Mouse (Mus musculus) midbrain, embryonic 15.5 days (tissue): Measurements from ENCODE around the gene Dcps. TPM values are rescaled to one million over a fixed set of nuclear protein-coding genes. Genes with fewer than 3 reads are reported as not detected.
A peak's percentile ranks its signal among the peaks of the same experiment; 100 is the strongest.

Source experiments
- ATAC-seq: fragments of 200-750 bp; cut with Nextera tagmentation; replicated peaks from 2 replicates; pipeline ENCODE4 v1.8.0; 2017; ENCODE audit warnings: moderate TSS enrichment
- H3K27ac ChIP-seq: fragments of 300-500 bp; sonication (generic); 2 replicates; pipeline ENCODE4 v1.5.1; 2015; ENCODE audit warnings: mild to moderate bottlenecking, inconsistent platforms
- H3K27me3 ChIP-seq: fragments of 300-500 bp; sonication (generic); replicated peaks from 2 replicates; pipeline ENCODE4 v1.6.1; 2015; ENCODE audit warnings: inconsistent platforms
- H3K36me3 ChIP-seq: fragments of 300-500 bp; sonication (generic); replicated peaks from 2 replicates; pipeline ENCODE4 v1.6.1; 2015; ENCODE audit warnings: inconsistent platforms
- H3K4me1 ChIP-seq: fragments of 300-500 bp; sonication (generic); 2 replicates; pipeline ENCODE4 v1.6.1; 2015; ENCODE audit warnings: inconsistent platforms
- H3K4me2 ChIP-seq: fragments of 300-500 bp; sonication (generic); 2 replicates; pipeline ENCODE4 v1.6.1; 2015; ENCODE audit warnings: inconsistent platforms, mild to moderate bottlenecking, moderate library complexity
- H3K4me3 ChIP-seq: fragments of 300-500 bp; sonication (generic); 2 replicates; pipeline ENCODE4 v1.5.1; 2015; ENCODE audit warnings: mild to moderate bottlenecking, inconsistent platforms
- H3K9ac ChIP-seq: fragments of 300-500 bp; sonication (generic); 2 replicates; pipeline ENCODE4 v1.6.1; 2015; ENCODE audit warnings: mild to moderate bottlenecking, inconsistent platforms
- H3K9me3 ChIP-seq: fragments of 300-500 bp; sonication (generic); 2 replicates; pipeline ENCODE4 v1.6.1; 2016; ENCODE audit warnings: inconsistent platforms
- WGBS: fragments of 180-500 bp; shearing (Covaris S2); methylation state at CpG from one replicate; pipeline ENCODE4 v1.1.7; 2015; ENCODE audit warnings: mixed read lengths; 5-methylcytosine and 5-hydroxymethylcytosine counted together
- polyA plus RNA-seq: library from polyadenylated mRNA; unstranded; fragments of >200 nt; fragmentation: Nextera tagmentation; extraction: Ambion mirVana; gene quantifications from 2 replicates; pipeline ENCODE4 v1.2.1, GENCODE M21; 2015

Dcps gene
- polyA plus RNA-seq, 1 experiment from 2014 or later: 80.3 TPM

- H3K4me2 ChIP-seq: no peak overlapping the region
- no peak overlapping the region for H3K4me3 ChIP-seq
- ATAC-seq: no peak
- no peaks in the 10 kb centered on the region for H3K36me3 ChIP-seq
- no peaks in the 10 kb centered on the region for H3K27me3 ChIP-seq
- H3K4me1 ChIP-seq: peaks cover 17% of the 10 kb centered on the region
- H3K27ac ChIP-seq: no peak overlapping the region
- no peaks in the 10 kb centered on the region for H3K9me3 ChIP-seq
- 78% methylated on average over 7 of the region's 7 CpGs for WGBS
- H3K9ac ChIP-seq: no peak overlapping the region
These were observed 64.4 kb downstream of the Dcps start for GRCm38 (mm10) chr9:35111446-35111845.

- H3K4me2 ChIP-seq: no peak overlapping the region
- peaks cover 16% of the 10 kb centered on the region; the same call in 1 of the 2 replicates for H3K4me1 ChIP-seq
- no peak overlapping the region for H3K4me3 ChIP-seq
- H3K36me3 ChIP-seq: no peaks in the 10 kb centered on the region
- H3K27me3 ChIP-seq: no peaks in the 10 kb centered on the region
- WGBS: 79% methylated on average over 4 of the region's 4 CpGs
- no peak for ATAC-seq
- H3K27ac ChIP-seq: no peak overlapping the region
- no peak overlapping the region for H3K9ac ChIP-seq
- no peaks in the 10 kb centered on the region for H3K9me3 ChIP-seq
These were observed 65.3 kb downstream of the Dcps start for GRCm38 (mm10) chr9:35110567-35110966.

GRCm38 (mm10) chr9:35110051-35110450, 65.8 kb downstream of the Dcps start:
- H3K4me3 ChIP-seq: no peak overlapping the region
- H3K27me3 ChIP-seq: no peaks in the 10 kb centered on the region
- H3K9ac ChIP-seq: no peak overlapping the region
- H3K4me1 ChIP-seq: peaks cover 13% of the 10 kb centered on the region; the same call in 1 of the 2 replicates
- WGBS: 94% methylated on average over 5 of the region's 5 CpGs
- no peak for ATAC-seq
- H3K27ac ChIP-seq: no peak overlapping the region
- no peak overlapping the region for H3K4me2 ChIP-seq
- H3K36me3 ChIP-seq: no peaks in the 10 kb centered on the region
- H3K9me3 ChIP-seq: no peaks in the 10 kb centered on the region

GRCm38 (mm10) chr9:35108916-35109315, 66.9 kb downstream of the Dcps start:
- Histone ChIP-seq H3K4me2 (no peak overlapping the region), H3K27me3 (no peaks in the 10 kb centered on the region), H3K4me1 (peaks cover 13% of the 10 kb centered on the region; the same call in 1 of the 2 replicates), H3K9ac (no peak overlapping the region), H3K36me3 (no peaks in the 10 kb centered on the region), H3K27ac (no peak overlapping the region), H3K9me3 (no peaks in the 10 kb centered on the region), H3K4me3 (no peak overlapping the region)
- ATAC-seq: peak; percentile 57
- 48% methylated on average over 5 of the region's 5 CpGs for WGBS

- no peak for ATAC-seq
- H3K4me1 ChIP-seq: peaks cover 13% of the 10 kb centered on the region; the same call in 1 of the 2 replicates
- H3K4me3 ChIP-seq: no peak overlapping the region
- WGBS: 80% methylated on average over 3 of the region's 3 CpGs
- no peaks in the 10 kb centered on the region for H3K9me3 ChIP-seq
- H3K36me3 ChIP-seq: no peaks in the 10 kb centered on the region
- no peak overlapping the region for H3K4me2 ChIP-seq
- H3K27me3 ChIP-seq: no peaks in the 10 kb centered on the region
- no peak overlapping the region for H3K27ac ChIP-seq
- no peak overlapping the region for H3K9ac ChIP-seq
These were observed 67.8 kb downstream of the Dcps start for GRCm38 (mm10) chr9:35108066-35108465.

GRCm38 (mm10) chr9:35107396-35107795, 68.5 kb downstream of the Dcps start:
- Histone ChIP-seq H3K27ac (no peak overlapping the region), H3K9ac (no peak overlapping the region), H3K27me3 (no peaks in the 10 kb centered on the region), H3K4me2 (no peak overlapping the region), H3K36me3 (no peaks in the 10 kb centered on the region), H3K4me1 (peaks cover 13% of the 10 kb centered on the region; the same call in 1 of the 2 replicates), H3K9me3 (no peaks in the 10 kb centered on the region), H3K4me3 (no peak overlapping the region)
- 94% methylated on average over 5 of the region's 5 CpGs for WGBS
- no peak for ATAC-seq

- Histone ChIP-seq H3K36me3 (no peaks in the 10 kb centered on the region), H3K27me3 (no peaks in the 10 kb centered on the region), H3K4me1 (0 out of 2 replicates have a peak, but pooled peaks cover 6% of the 10 kb centered on the region), H3K4me3 (no peak overlapping the region), H3K9me3 (no peaks in the 10 kb centered on the region), H3K4me2 (no peak overlapping the region), H3K27ac (no peak overlapping the region), H3K9ac (no peak overlapping the region)
- no peak for ATAC-seq
- 68% methylated on average over 15 of the region's 15 CpGs for WGBS
These were observed 69.7 kb downstream of the Dcps start for GRCm38 (mm10) chr9:35105884-35106880.

- Histone ChIP-seq H3K4me3 (no peak overlapping the region), H3K4me2 (no peak overlapping the region), H3K9ac (no peak overlapping the region), H3K27ac (no peak overlapping the region), H3K36me3 (no peaks in the 10 kb centered on the region), H3K9me3 (no peaks in the 10 kb centered on the region), H3K27me3 (no peaks in the 10 kb centered on the region), H3K4me1 (0 out of 2 replicates have a peak, but pooled peaks cover 6% of the 10 kb centered on the region)
- ATAC-seq: no peak
- 65% methylated on average over 2 of the region's 2 CpGs for WGBS
These were observed 70.4 kb downstream of the Dcps start for GRCm38 (mm10) chr9:35105438-35105837.

- no peak overlapping the region for H3K27ac ChIP-seq
- H3K27me3 ChIP-seq: no peaks in the 10 kb centered on the region
- no peak overlapping the region for H3K9ac ChIP-seq
- H3K4me2 ChIP-seq: no peak overlapping the region
- no peaks in the 10 kb centered on the region for H3K9me3 ChIP-seq
- 0 out of 2 replicates have a peak, but pooled peaks cover 6% of the 10 kb centered on the region for H3K4me1 ChIP-seq
- no peaks in the 10 kb centered on the region for H3K36me3 ChIP-seq
- 76% methylated on average over 4 of the region's 4 CpGs for WGBS
- no peak for ATAC-seq
- no peak overlapping the region for H3K4me3 ChIP-seq
These were observed 71.2 kb downstream of the Dcps start for GRCm38 (mm10) chr9:35104711-35105110.

- Histone ChIP-seq H3K4me1 (no peaks in the 10 kb centered on the region), H3K27ac (no peak overlapping the region), H3K4me2 (no peak overlapping the region), H3K4me3 (no peak overlapping the region), H3K27me3 (no peaks in the 10 kb centered on the region), H3K36me3 (no peaks in the 10 kb centered on the region), H3K9me3 (no peaks in the 10 kb centered on the region), H3K9ac (no peak overlapping the region)
- 86% methylated on average over 4 of the region's 4 CpGs for WGBS
- no peak for ATAC-seq
These were observed 77.1 kb downstream of the Dcps start for GRCm38 (mm10) chr9:35098762-35099161.

GRCm38 (mm10) chr9:35097901-35098300, 78.0 kb downstream of the Dcps start:
- 93% methylated on average over 4 of the region's 4 CpGs for WGBS

GRCm38 (mm10) chr9:35095726-35096125, 80.1 kb downstream of the Dcps start:
- 92% methylated on average over 1 of the region's 1 CpGs for WGBS
- no peaks in the 10 kb centered on the region for H3K4me1 ChIP-seq
- no peaks in the 10 kb centered on the region for H3K9me3 ChIP-seq
- no peaks in the 10 kb centered on the region for H3K27me3 ChIP-seq
- H3K27ac ChIP-seq: no peak overlapping the region
- no peaks in the 10 kb centered on the region for H3K36me3 ChIP-seq
- no peak for ATAC-seq
- no peak overlapping the region for H3K4me3 ChIP-seq
- H3K9ac ChIP-seq: no peak overlapping the region
- H3K4me2 ChIP-seq: no peak overlapping the region

More at GRCm38 (mm10) chr9:35097901-35098300, 78.0 kb downstream of the Dcps start:
- H3K27ac ChIP-seq: no peak overlapping the region
- no peaks in the 10 kb centered on the region for H3K9me3 ChIP-seq
- H3K9ac ChIP-seq: no peak overlapping the region
- no peak for ATAC-seq
- H3K27me3 ChIP-seq: no peaks in the 10 kb centered on the region
- no peaks in the 10 kb centered on the region for H3K4me1 ChIP-seq
- no peaks in the 10 kb centered on the region for H3K36me3 ChIP-seq
- H3K4me2 ChIP-seq: no peak overlapping the region
- no peak overlapping the region for H3K4me3 ChIP-seq
